Mouse (Mus musculus): ENCODE data around the gene Gm20388. TPM values are rescaled to one million over a fixed set of nuclear protein-coding genes. Genes with fewer than 3 reads are reported as not detected.

The Gm20388 gene
- total and polyA plus RNA-seq, 2 experiments from 2014 or later, result 51.3 TPM; not detected in 1

DNA sequence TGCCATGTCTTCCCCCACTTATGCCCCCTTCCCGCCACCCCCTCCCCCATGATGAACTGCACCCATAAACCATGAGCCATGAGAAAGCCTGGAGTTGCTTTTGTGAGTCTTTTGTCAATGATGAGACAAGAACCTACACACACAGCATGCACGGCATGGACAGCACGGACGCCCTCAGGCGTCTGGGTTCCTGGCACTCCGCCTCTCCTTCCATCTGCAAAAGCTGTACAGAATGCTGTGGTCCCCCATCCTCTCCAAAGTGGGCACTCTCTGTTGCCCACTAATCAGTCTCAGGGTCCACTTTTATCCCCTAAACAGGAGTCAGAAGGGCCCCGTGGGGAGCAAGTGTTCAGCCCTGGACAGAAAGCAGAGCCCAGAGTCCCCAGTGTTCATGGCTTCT is 4484.3 kb downstream of the Gm20388 start:
- Histone ChIP-seq H3K9me3 (ENCODE audit: low read length) (no peaks in the 10 kb centered on the region), H3K36me3 (ENCODE audit: insufficient read depth) (no peaks in the 10 kb centered on the region), H3K4me2 (ENCODE audit: low read depth) (no peak overlapping the region), H3K4me3 (ENCODE audit: low read depth, low read length) (no peak overlapping the region), H3K9ac (no peak overlapping the region), H3K4me1 (ENCODE audit: insufficient read depth) (0 out of 2 replicates have a peak, but pooled peaks cover 7% of the 10 kb centered on the region), H3K27me3 (ENCODE audit: insufficient read depth, low read length) (no peaks in the 10 kb centered on the region), H3K27ac (ENCODE audit: low read depth, low read length) (no peak overlapping the region)
- WGBS, result 76% methylated on average over 7 of the region's 7 CpGs
- no peak for DNase-seq
- no peak for ATAC-seq
- no peak for TF ChIP-seq CTCF (IDR thresholded peaks at IDR 0.05; ENCODE audit: low read depth)

MicroRNAs within 50 kb of the gene (microRNA counts, 519-probe panel; counts per million panel counts)
- microRNA mmu-miR-1967, result not detected

Small RNA genes lying within 50 kb of the gene (microRNA-seq; reads per million reads assigned to microRNA genes)
- gene Gm22715 (0 reads per million in 2 experiments), gene Gm24366 (0 reads per million in 2 experiments), gene Gm27530 (0 reads per million in 2 experiments), gene Mir1967 (0 to 0.39 reads per million in 2 experiments), gene Mir6396 (0 reads per million in 2 experiments), gene Mir7079 (0 reads per million in 2 experiments), gene Mir7080 (2.7 to 6.8 reads per million in 2 experiments), gene Mir7237 (0.24 to 0.77 reads per million in 2 experiments), gene Mir7687 (1.5 to 2.2 reads per million in 2 experiments)

Other genes with a start within 250 kb of the Gm20388 start
- 8.6 and 8.9 TPM in 2 replicates for gene Wfdc1, start 244.5 kb upstream of the Gm20388 start, total RNA-seq (2014; rRNA removed)
- 8.3 and 9.0 TPM in 2 replicates for gene Wfdc1, start 244.5 kb upstream of the Gm20388 start, polyA plus RNA-seq (2015; fragmentation: Nextera tagmentation; extraction: Ambion mirVana)
- not detected in 2 replicates for gene Atp2c2, start 210.8 kb upstream of the Gm20388 start, total RNA-seq (2014; rRNA removed)
- gene Atp2c2, start 210.8 kb upstream of the Gm20388 start, polyA plus RNA-seq (2015; fragmentation: Nextera tagmentation; extraction: Ambion mirVana), result 0.15 and 0.22 TPM in 2 replicates
- gene Tldc1, start 132.4 kb upstream of the Gm20388 start, total RNA-seq (2014; rRNA removed), result 21.0 and 21.1 TPM in 2 replicates
- 6.8 and 9.4 TPM in 2 replicates for gene Tldc1, start 132.4 kb upstream of the Gm20388 start, polyA plus RNA-seq (2015; fragmentation: Nextera tagmentation; extraction: Ambion mirVana)
- 177 and 224 TPM in 2 replicates for gene Cotl1, start 70.3 kb upstream of the Gm20388 start, total RNA-seq (2014; rRNA removed)
- 134 and 156 TPM in 2 replicates for gene Cotl1, start 70.3 kb upstream of the Gm20388 start, polyA plus RNA-seq (2015; fragmentation: Nextera tagmentation; extraction: Ambion mirVana)
- gene Klhl36, start 48.6 kb upstream of the Gm20388 start, total RNA-seq (2014; rRNA removed), result 18.7 and 23.0 TPM in 2 replicates
- 18.0 and 20.3 TPM in 2 replicates for gene Klhl36, start 48.6 kb upstream of the Gm20388 start, polyA plus RNA-seq (2015; fragmentation: Nextera tagmentation; extraction: Ambion mirVana)
- 68.1 and 77.3 TPM in 2 replicates for gene Usp10, start 481 bp upstream of the Gm20388 start, total RNA-seq (2014; rRNA removed)
- 89.6 and 106 TPM in 2 replicates for gene Usp10, start 481 bp upstream of the Gm20388 start, polyA plus RNA-seq (2015; fragmentation: Nextera tagmentation; extraction: Ambion mirVana)
- 2.8 and 11.0 TPM in 2 replicates for gene Crispld2, start 81.6 kb downstream of the Gm20388 start, total RNA-seq (2014; rRNA removed)
- 2.1 and 2.5 TPM in 2 replicates for gene Crispld2, start 81.6 kb downstream of the Gm20388 start, polyA plus RNA-seq (2015; fragmentation: Nextera tagmentation; extraction: Ambion mirVana)
- 24.8 and 37.6 TPM in 2 replicates for gene Zdhhc7, start 190.6 kb downstream of the Gm20388 start, total RNA-seq (2014; rRNA removed)
- gene Zdhhc7, start 190.6 kb downstream of the Gm20388 start, polyA plus RNA-seq (2015; fragmentation: Nextera tagmentation; extraction: Ambion mirVana), result 19.2 and 25.3 TPM in 2 replicates
- 49.0 and 59.6 TPM in 2 replicates for gene 6430548M08Rik, start 203.3 kb downstream of the Gm20388 start, total RNA-seq (2014; rRNA removed)
- 27.8 and 32.7 TPM in 2 replicates for gene 6430548M08Rik, start 203.3 kb downstream of the Gm20388 start, polyA plus RNA-seq (2015; fragmentation: Nextera tagmentation; extraction: Ambion mirVana)

All from forebrain, postnatal 0 days (tissue).